Mouse (Mus musculus) CH12.LX (cell line): Measurements from ENCODE around the gene Olfr1410.

ENCODE experiments used
- EP300 ChIP-seq: IDR thresholded peaks from 2 replicates; pipeline ENCODE4 v1.6.1; 2011; ENCODE audit warnings: low read length, improper control_type of control experiment
- HCFC1 ChIP-seq: IDR thresholded peaks from 2 replicates; pipeline ENCODE4 v1.6.1; 2012; ENCODE audit warnings: low read depth, mild to moderate bottlenecking, inconsistent platforms, low read length, improper control_type of control experiment
- POLR2A ChIP-seq: IDR thresholded peaks from 2 replicates; pipeline ENCODE4 v1.6.1; 2011; ENCODE audit warnings: low read depth, mild to moderate bottlenecking, improper control_type of control experiment, low read length

GRCm38 (mm10) chr1:92616046-92616445 lies 10.5 kb downstream of the Olfr1410 start:
- TF ChIP-seq POLR2A (no peak), EP300 (no peak), HCFC1 (no peak)
